In genomic region chr9:75102131-75102530, GRCm38 (mm10) we compare ENCODE assay signal across 30 mouse cellular contexts.
"Had no signal": no experiment of that assay in that cellular context is flagged by ENCODE, and none has a peak within 500 bp of the region (broad histone marks: within the 10 kb centered on the region; RNA-seq: fewer than 3 reads in every experiment).

No protein-coding gene starts in this region.

- H3K9me3 ChIP-seq: heart, embryonic 10.5 days; heart, embryonic 12.5 days; heart, embryonic 13.5 days; heart, embryonic 15.5 days; hindbrain, embryonic 10.5 days; hindbrain, embryonic 12.5 days; hindbrain, embryonic 13.5 days; hindbrain, embryonic 15.5 days; intestine, embryonic 15.5 days; kidney, embryonic 15.5 days had no signal

- H3K4me1 ChIP-seq: heart, embryonic 10.5 days; heart, embryonic 12.5 days; heart, embryonic 15.5 days; hindbrain, embryonic 12.5 days; hindbrain, embryonic 13.5 days; hindbrain, embryonic 15.5 days; intestine, embryonic 15.5 days; kidney, embryonic 15.5 days had no signal

- H3K27me3 ChIP-seq: heart, embryonic 12.5 days; heart, embryonic 13.5 days; heart, embryonic 15.5 days; hindbrain, embryonic 12.5 days; hindbrain, embryonic 13.5 days; hindbrain, embryonic 15.5 days; intestine, embryonic 15.5 days; kidney, embryonic 15.5 days had no signal

- H3K27ac ChIP-seq: heart, embryonic 10.5 days; heart, embryonic 13.5 days; heart, embryonic 15.5 days; hindbrain, embryonic 10.5 days; hindbrain, embryonic 12.5 days; hindbrain, embryonic 13.5 days; hindbrain, embryonic 14.5 days; hindbrain, embryonic 15.5 days; hindbrain, postnatal 0 days; intestine, embryonic 15.5 days; kidney, embryonic 15.5 days; kidney, postnatal 0 days; layer of hippocampus, adult 2 months; left cerebral cortex, adult 2 months had no signal

- DNase-seq: heart, postnatal 14 days; heart, postnatal 36 days; heart, postnatal 4 days; kidney, adult 11 months; kidney, adult 18-20 months; kidney, adult 2 months; kidney, adult 8-10 months; kidney, adult 9 months; kidney, postnatal 10 days; kidney, postnatal 14 days; kidney, postnatal 25 days; kidney, postnatal 36 days; kidney, postnatal 4 days; layer of hippocampus, adult 9-11 months; layer of hippocampus, postnatal 36 days had no signal

- H3K9ac ChIP-seq: heart, embryonic 12.5 days; heart, embryonic 13.5 days; heart, embryonic 15.5 days; hindbrain, embryonic 12.5 days; hindbrain, embryonic 13.5 days; hindbrain, embryonic 14.5 days; hindbrain, embryonic 15.5 days; intestine, embryonic 15.5 days; kidney, embryonic 15.5 days had no signal

- H3K4me3 ChIP-seq: heart, embryonic 10.5 days; heart, embryonic 12.5 days; heart, embryonic 13.5 days; heart, embryonic 15.5 days; hindbrain, embryonic 10.5 days; hindbrain, embryonic 12.5 days; hindbrain, embryonic 13.5 days; hindbrain, embryonic 15.5 days; intestine, embryonic 15.5 days; kidney, embryonic 15.5 days; layer of hippocampus, adult 2 months; left cerebral cortex, adult 2 months had no signal

- H3K36me3 ChIP-seq: heart, embryonic 10.5 days; heart, embryonic 13.5 days; heart, embryonic 15.5 days; hindbrain, embryonic 12.5 days; hindbrain, embryonic 15.5 days; intestine, embryonic 15.5 days; kidney, embryonic 15.5 days had no signal
